Mouse (Mus musculus): ENCODE measurements at regions not wholly inside any gene's neighbourhood (a gene's known extent, or its start where the extent isn't known, plus 50 kb on each side); places are given as distances from the start of the nearest gene placed in this dataset.

DNA sequence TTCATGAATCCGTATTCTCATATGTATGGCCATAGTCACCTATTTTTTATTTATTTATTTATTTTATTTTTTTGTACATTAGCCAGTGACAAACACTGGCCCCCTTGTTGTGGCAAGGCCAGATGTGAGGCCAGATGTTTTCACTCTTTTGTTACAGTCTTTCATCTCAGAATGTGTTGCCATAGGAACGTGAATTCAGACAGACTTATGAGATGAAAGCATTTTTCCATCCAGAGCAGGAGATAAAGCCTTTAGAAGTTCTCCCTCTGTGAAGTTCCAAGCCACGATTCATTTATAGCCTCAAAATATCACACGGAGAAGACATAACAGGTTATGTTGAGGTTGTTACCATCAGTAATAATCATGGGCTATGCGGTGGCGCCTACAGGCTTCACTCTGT, 220.9 kb downstream of the Arpp21 start:
- DNase-seq, result no peak

DNA sequence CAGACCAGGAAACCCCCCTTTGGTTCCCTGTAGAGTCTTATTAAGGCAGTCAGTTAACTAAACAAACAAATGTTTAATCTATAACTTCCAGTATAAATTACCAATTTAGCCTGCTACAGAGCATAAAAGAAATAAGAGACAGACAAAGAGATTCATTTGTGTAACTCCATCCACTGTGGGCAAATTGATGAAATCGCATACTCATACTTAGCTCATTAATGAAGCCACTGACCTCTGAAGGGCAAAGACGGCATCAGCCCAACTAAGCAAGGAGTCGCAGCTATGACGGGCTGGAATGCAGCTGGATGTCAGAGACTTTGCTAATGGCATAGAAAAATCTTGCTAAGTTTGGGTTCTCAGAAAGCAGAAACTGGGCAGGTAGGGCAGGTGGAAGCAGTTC, 241.3 kb downstream of the Arpp21 start:
- no peak for DNase-seq

DNA sequence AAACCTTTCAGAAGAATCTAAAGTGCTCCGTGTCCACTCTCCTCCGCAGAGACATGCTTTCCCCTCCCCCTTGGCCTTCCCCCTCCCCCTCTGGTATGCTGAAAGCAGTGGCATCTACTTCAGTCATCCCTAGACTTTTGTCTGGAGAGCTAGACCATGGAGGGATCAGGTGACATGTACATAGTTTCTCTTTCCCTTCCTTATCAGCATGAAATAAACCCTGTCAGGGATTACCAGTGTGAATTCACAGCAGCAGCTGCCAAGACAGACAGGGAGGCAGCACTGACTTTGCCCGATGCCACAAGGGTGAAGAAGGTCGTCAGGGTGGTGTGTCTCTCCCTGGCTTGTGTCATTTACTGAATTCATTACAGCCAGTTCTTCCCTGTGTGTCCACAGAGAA, 241.9 kb downstream of the Arpp21 start:
- no peak for DNase-seq

DNA sequence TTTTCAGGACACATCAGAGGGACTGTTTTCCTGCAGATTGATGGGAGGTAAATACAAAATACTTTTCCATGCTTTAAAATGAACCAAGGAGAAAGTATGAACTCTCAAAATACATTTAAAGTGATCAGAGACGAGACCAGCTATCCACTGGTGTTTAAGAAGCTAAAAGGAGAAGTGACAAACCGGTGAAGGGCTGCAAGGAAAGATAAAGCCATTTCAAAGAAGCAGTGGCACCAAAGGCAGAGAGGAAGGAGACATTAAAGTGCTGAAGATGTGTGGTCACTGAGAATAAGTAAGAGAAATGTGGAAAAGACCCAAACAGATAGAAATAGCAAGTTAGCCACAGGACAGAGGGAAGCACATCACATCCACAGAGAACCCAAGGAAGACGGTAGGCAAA, 245.7 kb downstream of the Arpp21 start:
- no peak for DNase-seq

DNA sequence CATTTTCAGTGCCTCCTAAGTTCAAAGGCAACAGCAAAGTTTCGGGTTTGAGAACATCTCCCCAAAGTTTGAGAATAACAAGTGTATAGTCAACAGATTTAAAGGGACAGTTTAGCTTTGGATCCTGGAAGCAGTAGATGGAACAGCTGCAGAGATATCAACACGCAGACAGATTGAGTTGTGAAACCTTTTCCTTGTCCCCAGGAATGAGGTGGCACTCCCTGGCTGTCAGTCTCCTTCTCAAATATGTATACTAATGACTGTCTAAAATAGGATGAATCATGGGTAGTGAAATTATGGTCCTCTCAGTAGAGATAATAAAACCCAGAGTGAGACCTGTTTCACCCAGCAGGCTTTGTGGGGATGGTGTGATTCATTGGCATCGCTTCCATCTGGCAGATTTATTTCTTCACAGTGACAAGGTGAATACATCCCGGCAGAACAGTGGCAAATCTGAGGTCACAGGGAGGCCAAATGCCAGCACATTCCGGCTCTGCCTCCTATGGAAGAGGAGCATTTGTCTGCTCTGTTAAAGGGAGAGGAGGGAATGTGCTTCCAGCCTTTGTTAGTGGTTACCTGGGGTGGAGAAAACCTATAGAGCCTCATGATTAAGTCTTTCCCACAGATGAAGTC, 272.2 kb downstream of the Arpp21 start:
- peak; percentile 53 for DNase-seq

DNA sequence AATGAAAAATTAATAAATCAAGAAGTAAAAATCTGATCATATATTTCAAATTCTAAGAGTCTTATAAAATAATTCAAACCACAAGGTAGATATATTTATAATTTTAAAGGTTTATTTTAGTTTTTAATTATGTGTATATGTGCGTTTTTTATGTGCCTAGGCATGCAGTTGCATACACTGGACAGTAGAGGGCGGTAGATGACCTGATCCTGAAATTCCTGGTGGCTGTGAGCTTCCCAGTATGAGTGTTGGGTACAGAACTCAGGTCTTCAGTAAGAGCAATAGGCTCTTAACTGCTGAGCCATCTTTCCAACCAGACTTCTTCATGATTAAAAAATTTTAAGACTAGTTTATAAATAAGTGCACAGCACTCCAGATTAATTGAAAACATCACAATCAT, 267.7 kb upstream of the Stac start:
- DNase-seq, result no peak

DNA sequence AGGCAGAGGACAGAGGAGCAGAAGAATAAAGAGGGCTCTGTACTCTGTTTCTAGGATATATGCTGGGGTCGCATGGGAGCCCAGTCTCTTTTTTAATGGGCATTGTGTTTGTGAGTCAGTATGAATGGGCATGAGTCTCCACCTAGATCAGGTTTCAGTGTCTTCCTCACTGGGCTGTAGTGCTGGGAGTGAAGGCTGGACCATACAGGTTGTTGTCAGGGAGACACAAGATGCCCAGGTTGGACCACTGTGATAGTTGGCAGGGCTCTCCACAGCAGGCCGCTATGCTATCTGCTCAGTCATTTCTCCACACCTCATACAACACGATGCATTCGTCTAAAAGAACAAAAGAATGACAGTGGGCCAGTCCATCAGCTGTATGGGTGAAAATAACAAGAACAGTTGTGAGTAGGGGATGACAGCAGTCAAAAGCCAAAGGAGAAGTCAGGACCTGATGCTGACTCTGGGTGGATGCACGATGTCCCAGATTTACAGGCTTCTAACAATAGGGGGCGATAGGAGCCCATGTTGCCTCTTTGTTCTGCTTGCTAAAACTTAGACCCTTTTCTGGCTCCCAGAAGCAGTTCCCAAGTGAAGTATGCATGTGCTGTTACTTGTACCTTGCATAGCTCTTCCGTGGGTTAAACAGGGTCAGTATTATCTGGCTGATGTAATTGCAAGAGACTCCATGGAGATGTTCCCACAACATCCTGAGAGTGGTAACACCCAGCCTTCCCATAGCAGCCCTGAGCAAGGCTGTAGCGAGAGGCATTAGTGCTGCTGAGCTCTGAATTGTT, 249.3 kb upstream of the Stac start:
- peak; percentile 21 for DNase-seq

DNA sequence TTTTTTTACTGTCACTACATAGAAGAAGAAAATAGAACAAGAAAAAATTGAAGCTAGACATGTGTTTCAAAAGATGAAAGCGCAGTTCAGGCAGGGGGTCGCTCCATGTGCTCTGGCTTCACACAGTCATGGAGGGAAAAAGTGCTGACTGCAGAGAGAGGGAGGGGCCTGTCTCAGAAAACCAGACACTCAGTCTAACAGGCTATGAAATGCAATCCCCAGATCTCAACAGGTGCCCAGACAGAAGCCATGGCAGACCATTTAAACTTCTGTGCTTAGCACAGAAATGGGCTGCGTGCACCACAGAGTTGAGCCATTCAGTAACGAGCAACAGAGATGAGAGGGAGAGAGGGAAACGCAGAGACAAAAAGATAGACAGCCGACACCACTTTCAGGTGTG, 242.3 kb upstream of the Stac start:
- no peak for DNase-seq

DNA sequence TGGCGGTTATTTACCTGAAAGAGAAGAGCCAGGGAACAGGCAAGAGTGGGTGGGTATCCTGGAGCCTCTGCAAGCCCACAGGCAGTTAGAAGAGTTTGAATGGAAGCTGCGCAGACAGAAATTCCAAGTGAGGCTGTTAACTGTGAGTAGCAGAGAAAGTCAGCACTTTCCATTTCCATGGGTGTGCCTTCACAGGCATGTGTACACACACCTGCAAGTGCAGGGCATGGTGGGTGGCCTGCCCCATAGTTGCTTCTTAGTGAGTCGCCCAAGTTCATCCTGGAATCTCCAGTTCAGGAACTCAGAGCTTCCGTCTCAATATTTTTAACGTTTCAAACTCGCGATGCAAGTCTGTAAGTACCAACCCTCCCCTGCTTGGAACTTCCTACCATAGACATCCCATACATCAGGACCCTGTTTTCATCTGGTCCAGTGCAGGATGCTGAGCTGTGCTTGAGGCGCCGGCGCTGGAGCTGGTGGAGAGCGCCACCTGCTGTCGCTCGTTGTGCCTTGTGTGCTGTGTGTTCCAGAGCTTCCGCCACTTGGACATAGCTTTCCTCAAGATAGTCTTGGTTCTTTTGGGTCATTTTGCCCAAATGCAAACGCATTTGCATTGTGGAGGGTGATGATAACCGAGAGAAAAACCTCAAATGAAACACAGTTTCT, 228.3 kb upstream of the Stac start:
- peak; percentile 62 for DNase-seq

DNA sequence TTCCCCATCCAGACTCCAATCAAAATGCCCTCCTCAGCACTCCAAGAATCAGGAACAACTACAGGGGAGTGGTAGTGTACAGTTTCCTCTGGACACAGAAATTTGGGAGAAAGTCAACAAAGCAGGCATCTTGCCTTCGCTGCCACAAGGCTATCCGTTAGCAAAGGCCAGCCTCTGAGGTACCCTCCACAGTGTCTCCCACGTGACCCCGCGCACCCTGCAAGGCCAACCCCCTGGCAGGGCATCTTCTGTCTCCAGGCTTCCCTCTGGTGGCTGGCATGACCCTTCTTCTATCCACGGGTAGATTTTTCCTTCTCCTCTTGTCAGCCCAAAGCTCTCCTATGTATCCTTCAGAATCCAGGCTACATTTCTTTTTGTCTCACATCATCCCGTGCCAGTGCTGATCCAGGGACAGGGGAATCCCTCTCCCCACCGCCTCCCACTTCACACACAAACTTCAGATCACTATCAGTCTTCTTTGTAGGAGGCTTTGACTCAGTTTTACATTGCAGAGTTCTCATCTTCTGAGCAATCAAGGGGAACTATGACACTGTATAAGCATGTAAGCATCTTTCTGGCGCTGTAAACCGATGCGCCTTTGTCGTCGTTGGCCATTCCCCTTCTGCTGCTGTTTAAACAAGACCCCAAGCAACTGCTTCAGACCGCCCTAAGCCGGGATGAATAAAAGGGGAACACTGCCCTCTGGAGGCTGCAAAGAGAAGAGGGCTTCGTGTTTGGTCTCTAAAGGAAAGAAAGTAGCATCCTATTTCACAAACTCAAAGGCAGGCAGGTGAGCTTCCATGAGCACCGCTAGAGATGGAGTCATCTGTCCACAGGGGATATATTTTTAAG, 226.8 kb upstream of the Stac start:
- peak; percentile 4 for DNase-seq

DNA sequence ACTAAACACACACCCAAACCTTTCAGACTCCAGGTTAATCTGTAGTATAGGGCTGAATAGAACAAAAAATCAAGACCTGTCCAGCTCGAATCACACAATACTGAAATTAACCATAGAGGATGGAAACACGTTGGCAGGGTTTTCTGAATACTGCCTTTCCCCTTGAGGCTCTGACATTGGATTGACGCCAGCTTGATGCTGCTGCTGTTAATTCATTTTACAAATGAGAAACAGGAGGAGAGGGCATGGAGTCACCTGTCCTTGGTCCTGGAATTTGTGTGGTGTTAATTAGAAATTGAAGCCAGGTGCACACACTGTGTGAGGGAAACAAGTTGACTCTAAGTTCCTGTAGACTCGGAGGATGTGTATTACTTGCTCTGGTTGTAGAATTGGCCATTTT, 218.7 kb upstream of the Stac start:
- no peak for DNase-seq

DNA sequence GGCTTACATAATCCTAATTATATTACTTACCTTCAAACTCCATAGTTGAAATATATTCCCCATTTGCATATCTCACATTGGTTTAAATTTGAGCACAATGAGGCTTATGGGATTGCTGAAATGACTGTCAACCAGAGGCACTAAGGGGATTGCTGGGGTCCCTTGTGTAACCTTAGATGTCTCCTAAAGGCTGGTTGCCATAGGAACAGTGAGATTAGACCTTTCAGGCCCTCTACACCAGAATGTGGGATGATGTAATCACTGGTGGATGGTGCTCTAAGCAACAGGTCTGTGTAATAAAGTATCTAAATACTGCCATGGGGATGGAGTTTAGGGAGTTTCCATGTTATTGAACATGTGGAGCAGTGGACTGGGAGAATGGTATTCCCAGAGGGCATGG, 210.0 kb upstream of the Stac start:
- no peak for DNase-seq

DNA sequence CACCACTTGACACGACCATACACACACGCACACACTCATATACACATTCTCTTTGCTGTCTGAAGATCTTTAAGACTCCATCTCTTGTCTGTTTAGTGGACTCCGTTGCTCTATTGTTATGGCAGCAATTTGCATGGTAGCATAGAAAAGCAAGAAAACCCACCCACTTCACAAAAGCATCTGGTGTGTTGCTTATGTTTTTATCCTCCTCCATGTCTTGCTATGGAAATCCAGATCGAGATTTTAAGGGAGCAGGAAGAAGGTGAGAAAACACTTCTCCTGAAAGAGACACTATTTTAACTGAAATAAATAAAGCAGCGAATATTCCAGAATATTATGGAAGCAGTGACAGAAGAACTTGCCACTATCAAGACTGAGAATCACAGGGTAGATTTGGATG, 207.5 kb upstream of the Stac start:
- no peak for DNase-seq

DNA sequence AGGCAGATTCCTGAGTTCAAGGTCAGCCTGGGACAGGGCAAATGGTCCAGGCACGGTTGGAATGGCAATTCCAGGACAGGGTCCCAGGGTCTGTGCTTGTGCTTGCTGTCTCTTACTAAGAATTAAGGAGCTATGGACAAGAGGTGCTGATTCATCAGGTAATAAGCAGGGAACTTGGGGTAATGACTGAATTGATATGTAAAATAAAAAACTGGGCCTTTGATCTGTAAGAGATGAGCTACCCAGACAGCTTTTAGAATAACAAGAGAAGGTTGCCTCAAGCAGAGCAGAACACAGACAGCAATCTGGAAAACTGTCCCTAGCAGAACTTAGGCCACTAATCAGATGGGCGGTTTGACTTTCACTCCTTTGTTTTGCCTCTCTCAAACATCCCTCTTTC, 189.6 kb upstream of the Stac start:
- DNase-seq, result no peak

DNA sequence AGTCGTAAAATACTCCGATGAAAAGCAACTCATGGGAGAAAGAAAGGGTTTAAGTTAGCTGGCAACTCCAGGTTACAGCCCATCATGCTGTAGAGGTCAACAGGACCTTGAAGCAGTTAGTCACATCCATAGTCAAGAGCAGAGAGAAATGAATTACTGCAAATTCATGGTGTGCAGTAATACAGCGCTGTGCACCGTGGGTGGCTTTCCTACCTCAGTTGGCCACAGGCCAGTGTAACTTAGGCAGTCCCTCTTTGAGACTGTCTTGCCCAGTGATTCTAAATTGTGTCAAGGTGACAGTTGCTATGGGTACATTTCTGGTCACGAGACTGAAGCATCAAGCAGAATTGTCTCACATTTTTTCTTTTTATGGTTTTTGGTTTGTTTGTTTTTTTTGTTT, 186.7 kb upstream of the Stac start:
- DNase-seq, result no peak

DNA sequence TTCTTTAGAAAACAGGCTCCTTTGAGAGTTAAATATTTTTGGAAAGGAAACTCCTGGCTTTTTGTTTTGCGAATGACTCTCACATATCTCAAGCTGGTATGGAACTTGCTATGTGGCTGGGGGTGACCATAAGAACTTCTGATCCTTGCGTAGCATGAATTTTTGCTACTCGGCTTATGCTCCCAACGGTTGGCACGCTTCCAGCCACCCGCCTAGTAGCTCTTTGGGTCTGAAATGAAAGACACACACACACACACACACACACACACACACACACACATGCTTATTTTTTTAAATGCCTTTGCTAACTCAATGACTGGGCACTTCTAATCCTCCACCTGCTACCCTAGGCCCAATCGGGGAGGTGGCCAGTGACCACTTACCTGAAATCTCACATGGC, 180.3 kb upstream of the Stac start:
- DNase-seq, result no peak

DNA sequence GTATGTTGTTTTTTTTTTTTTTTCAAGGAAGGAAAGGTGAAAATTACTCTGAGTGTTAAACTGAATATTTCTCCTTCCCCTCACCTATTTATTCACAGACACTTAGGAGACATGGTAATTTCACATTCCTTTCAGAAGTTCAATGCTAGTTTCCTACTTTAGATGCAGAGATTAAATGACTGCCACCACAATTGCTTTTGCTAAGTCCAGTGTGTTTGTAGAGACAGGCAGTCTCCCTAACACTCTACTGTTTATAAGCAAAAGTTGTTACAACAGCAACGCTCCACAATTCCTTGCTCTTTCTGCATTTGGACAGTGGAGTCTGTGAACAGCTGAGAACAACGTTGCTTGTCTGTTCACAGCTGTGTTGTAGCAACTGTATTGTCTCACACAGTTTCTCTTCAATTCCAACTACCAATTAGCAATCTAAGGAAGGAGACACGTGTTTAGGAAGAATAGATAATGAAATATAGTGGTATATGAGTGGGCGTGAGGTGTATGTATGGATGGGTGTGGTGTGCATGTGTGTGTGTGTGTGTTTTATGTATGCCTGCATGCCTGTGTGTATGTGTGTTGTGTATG, 179.7 kb upstream of the Stac start:
- DNase-seq, result no peak

DNA sequence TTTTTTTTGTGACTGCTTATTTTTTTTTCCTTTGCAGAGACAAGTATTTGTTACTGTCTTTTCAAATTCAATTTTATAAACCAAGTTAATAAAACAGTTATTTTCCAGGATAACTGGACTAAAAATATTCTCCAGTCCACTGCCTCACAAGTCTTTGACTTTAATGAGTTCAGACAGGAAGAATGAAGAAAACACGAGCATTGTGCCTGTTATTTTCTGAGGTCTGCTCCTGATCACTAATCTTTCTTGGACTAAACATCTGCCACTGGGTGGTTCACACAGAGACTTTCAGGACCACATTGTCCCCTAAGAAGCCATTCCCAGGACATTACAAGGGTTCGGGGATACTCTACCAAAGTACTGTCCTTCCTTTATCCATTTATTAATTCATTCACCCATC, 167.9 kb upstream of the Stac start:
- no peak for DNase-seq

DNA sequence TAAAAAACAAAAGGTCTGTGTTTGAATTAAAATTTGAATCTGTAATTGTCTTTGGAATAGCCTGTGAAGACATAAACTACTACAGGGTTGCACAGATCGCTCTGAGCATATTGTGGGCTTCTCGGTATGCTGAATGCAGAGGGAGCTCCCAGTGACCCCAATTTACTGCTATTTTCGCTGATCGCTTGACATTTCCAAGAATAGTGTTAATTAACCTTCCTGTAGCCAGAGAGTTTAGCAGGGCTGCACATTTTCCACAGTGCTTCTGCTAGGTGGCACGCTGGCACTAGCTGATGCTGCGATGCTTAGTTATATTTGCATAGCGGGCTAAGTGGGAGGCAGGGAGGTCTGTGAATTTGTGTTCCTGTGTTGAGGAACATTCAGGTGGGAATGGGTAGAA, 164.8 kb upstream of the Stac start:
- no peak for DNase-seq

DNA sequence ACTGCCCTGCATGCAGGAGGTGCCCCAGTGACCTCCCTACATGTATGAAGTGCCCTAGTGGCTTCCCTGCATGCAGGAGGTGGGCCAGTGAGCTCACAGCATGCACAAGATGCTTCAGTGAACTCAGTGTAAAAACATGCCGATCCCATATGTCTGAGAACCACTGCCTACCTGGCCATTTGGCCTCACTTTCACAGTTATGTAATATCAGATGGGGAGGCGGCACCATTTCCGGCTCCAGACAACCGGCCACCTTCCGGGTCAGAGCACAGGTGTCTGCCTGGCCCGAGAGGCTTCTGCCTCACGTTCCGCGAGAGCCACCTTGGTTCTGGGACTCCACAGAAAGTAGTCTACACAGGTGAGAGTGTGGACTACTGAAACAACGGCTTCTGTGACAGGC, 156.2 kb upstream of the Stac start:
- DNase-seq, result no peak

DNA sequence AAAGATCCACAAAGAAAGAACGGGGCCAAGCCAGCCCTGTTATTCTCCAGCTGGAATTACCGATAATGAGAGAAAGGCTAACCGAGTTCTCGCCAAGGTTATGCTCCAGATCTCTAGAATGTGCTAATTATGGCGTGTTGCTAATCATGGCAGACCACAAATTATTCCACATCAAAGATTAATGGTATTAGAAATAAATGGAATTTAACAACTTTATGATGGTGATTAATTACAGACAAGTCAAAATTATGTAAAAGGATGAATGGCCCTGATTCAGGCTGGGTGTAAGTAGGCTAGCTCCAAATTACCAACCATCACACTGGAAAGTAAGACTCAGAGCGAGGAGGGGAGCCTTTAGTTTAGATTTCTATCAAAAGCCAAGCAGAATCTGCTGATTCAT, 151.0 kb upstream of the Stac start:
- DNase-seq, result no peak

DNA sequence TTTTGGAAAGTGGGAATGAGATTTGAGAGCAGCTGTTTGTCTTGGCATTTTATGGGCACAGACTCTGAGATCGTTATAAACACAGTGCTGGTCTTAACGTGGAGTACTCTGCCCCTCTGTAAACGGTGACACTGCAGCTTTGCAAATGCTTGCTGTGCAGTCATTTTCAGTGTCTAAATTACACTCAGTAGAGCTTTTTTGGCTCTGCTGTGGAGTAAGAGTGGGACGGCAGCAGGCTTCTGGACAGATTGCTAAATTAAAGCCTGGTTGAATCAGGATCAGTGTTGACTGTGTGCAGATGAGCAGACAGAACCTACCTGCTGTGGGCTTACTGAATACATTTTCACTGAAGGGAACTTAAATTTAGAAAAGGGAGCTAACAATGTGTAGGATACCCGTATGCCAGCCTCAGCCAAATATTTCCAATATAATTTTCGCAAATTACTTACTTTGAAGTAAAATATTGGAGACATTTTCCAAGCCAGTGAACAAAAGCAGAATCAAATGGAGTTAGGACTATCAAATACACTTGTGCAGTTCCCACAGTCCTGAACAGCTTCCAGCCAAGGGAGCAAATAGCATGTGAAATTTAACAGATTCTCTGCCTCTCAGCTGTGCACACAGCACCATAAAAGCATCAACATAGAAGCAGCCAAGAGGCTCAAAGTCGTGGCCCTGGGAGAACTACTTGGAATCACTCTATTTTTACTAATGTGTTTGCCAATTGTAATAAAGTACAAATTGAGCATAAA, 148.1 kb upstream of the Stac start:
- no peak for DNase-seq

Data from cerebellum, adult 8-10 months (tissue).